Mouse (Mus musculus) heart, embryonic 11.5 days (tissue): ENCODE measurements around the gene Frs2. TPM values are rescaled to one million over a fixed set of nuclear protein-coding genes. Genes with fewer than 3 reads are reported as not detected.
"Not testable (repeated sequence)": the region's sequence is repeated elsewhere in the genome, so short reads cannot be mapped to it uniquely, and the experiment has no call there.

Source experiments
- ATAC-seq: fragments of 200-750 bp; cut with Nextera tagmentation; replicated peaks from 2 replicates; pipeline ENCODE4 v1.8.0; 2017; ENCODE audit warnings: moderate library complexity; ENCODE audit not compliant: insufficient number of reproducible peaks, low FRiP score, low TSS enrichment
- H3K27ac ChIP-seq: fragments of 300-500 bp; sonication (generic); 2 replicates; pipeline ENCODE4 v1.5.1; 2014; ENCODE audit warnings: mild to moderate bottlenecking, low read depth, low read length
- H3K27me3 ChIP-seq: fragments of 300-500 bp; sonication (generic); 2 replicates; pipeline ENCODE4 v1.6.1; 2014; ENCODE audit warnings: mild to moderate bottlenecking, low read length, mixed read lengths; ENCODE audit not compliant: control insufficient read depth, insufficient read depth
- H3K36me3 ChIP-seq: fragments of 300-500 bp; sonication (generic); 2 replicates; pipeline ENCODE4 v1.6.1; 2014; ENCODE audit warnings: mild to moderate bottlenecking, low read length, moderate library complexity, mixed read lengths; ENCODE audit not compliant: control insufficient read depth, insufficient read depth
- H3K4me1 ChIP-seq: fragments of 300-500 bp; sonication (generic); 2 replicates; pipeline ENCODE4 v1.6.1; 2014; ENCODE audit warnings: low read length; ENCODE audit not compliant: control insufficient read depth, insufficient read depth
- H3K4me2 ChIP-seq: fragments of 300-500 bp; sonication (generic); 2 replicates; pipeline ENCODE4 v1.6.1; 2014; ENCODE audit warnings: mild to moderate bottlenecking, moderate library complexity
- H3K4me3 ChIP-seq: fragments of 300-500 bp; sonication (generic); 2 replicates; pipeline ENCODE4 v1.5.1; 2014; ENCODE audit warnings: low read depth, low read length
- H3K9ac ChIP-seq: fragments of 300-500 bp; sonication (generic); 2 replicates; pipeline ENCODE4 v1.6.1; 2014; ENCODE audit warnings: mild to moderate bottlenecking, low read depth, low read length, moderate library complexity
- H3K9me3 ChIP-seq: fragments of 300-500 bp; sonication (generic); replicated peaks from 2 replicates; pipeline ENCODE4 v1.6.1; 2016; ENCODE audit warnings: low read length; ENCODE audit not compliant: control insufficient read depth
- whole genome bisulfite sequencing: fragments of 180-500 bp; shearing (Covaris S2); extraction: QIAGEN DNeasy Blood & Tissue Kit; methylation state at CpG from one replicate; pipeline ENCODE4 v1.1.7; 2014; ENCODE audit not compliant: insufficient replicate concordance; 5-methylcytosine and 5-hydroxymethylcytosine counted together
- polyA plus RNA-seq: library from polyadenylated mRNA; unstranded; fragments of >200 nt; fragmentation: Nextera tagmentation; extraction: Ambion mirVana; gene quantifications from 2 replicates; pipeline ENCODE4 v1.2.1, GENCODE M21; 2014

Frs2 gene
- polyA plus RNA-seq, 1 experiment from 2014 or later = 30.4 TPM

- H3K9ac ChIP-seq = no peak overlapping the region
- WGBS = 87% methylated on average over 4 of the region's 4 CpGs
Observed at GRCm38 (mm10) chr10:117144071-117144470, 4.3 kb downstream of the Frs2 start.

GRCm38 (mm10) chr10:117143311-117143710 is 5.0 kb downstream of the Frs2 start:
- H3K9me3 ChIP-seq = no peaks in the 10 kb centered on the region
- H3K4me1 ChIP-seq = peaks cover 35% of the 10 kb centered on the region

More at GRCm38 (mm10) chr10:117144071-117144470, 4.3 kb downstream of the Frs2 start:
- no peaks in the 10 kb centered on the region for H3K36me3 ChIP-seq
- peaks cover 37% of the 10 kb centered on the region for H3K4me1 ChIP-seq
- H3K4me3 ChIP-seq = no peak overlapping the region
- no peak for ATAC-seq
- no peaks in the 10 kb centered on the region for H3K9me3 ChIP-seq
- no peak overlapping the region for H3K27ac ChIP-seq
- no peaks in the 10 kb centered on the region for H3K27me3 ChIP-seq
- 0 out of 2 replicates have a peak overlapping the region, but pooled peaks have one; percentile 16 for H3K4me2 ChIP-seq

GRCm38 (mm10) chr10:117141939-117142552 is 6.3 kb downstream of the Frs2 start:
- 71% methylated on average over 7 of the region's 7 CpGs for WGBS
- ATAC-seq = no peak
- Histone ChIP-seq H3K27me3 (no peaks in the 10 kb centered on the region), H3K4me2 (no peak overlapping the region), H3K4me3 (no peak overlapping the region), H3K36me3 (no peaks in the 10 kb centered on the region), H3K27ac (no peak overlapping the region), H3K9me3 (no peaks in the 10 kb centered on the region), H3K4me1 (peaks cover 35% of the 10 kb centered on the region), H3K9ac (no peak overlapping the region)

More at GRCm38 (mm10) chr10:117143311-117143710, 5.0 kb downstream of the Frs2 start:
- ATAC-seq = no peak
- no peak overlapping the region for H3K4me2 ChIP-seq
- 89% methylated on average over 2 of the region's 2 CpGs for WGBS
- no peak overlapping the region for H3K27ac ChIP-seq
- H3K4me3 ChIP-seq = no peak overlapping the region
- no peaks in the 10 kb centered on the region for H3K36me3 ChIP-seq
- no peaks in the 10 kb centered on the region for H3K27me3 ChIP-seq
- no peak overlapping the region for H3K9ac ChIP-seq

- H3K27ac ChIP-seq, H3K27me3 ChIP-seq, H3K4me2 ChIP-seq, H3K9ac ChIP-seq, ATAC-seq, H3K36me3 ChIP-seq, H3K4me3 ChIP-seq, H3K9me3 ChIP-seq: not testable (repeated sequence)
- H3K4me1 ChIP-seq = peaks cover 14% of the 10 kb centered on the region
- 89% methylated on average over 5 of the region's 5 CpGs for WGBS
Observed at GRCm38 (mm10) chr10:117131506-117131905, 16.8 kb downstream of the Frs2 start.

- peaks cover 21% of the 10 kb centered on the region for H3K4me1 ChIP-seq
- no peak for ATAC-seq
- 91% methylated on average over 6 of the region's 6 CpGs for WGBS
- H3K27ac ChIP-seq = no peak overlapping the region
- no peak overlapping the region for H3K4me2 ChIP-seq
- peaks cover 2% of the 10 kb centered on the region; the same call in 1 of the 2 replicates for H3K36me3 ChIP-seq
- no peak overlapping the region for H3K9ac ChIP-seq
- no peaks in the 10 kb centered on the region for H3K27me3 ChIP-seq
- H3K9me3 ChIP-seq = no peaks in the 10 kb centered on the region
- no peak overlapping the region for H3K4me3 ChIP-seq
Observed at GRCm38 (mm10) chr10:117130037-117130436, 18.3 kb downstream of the Frs2 start.

GRCm38 (mm10) chr10:117128693-117129092 is 19.6 kb downstream of the Frs2 start:
- no peaks in the 10 kb centered on the region for H3K27me3 ChIP-seq
- H3K4me2 ChIP-seq = no peak overlapping the region
- no peak overlapping the region for H3K27ac ChIP-seq
- ATAC-seq = no peak
- no peak overlapping the region for H3K4me3 ChIP-seq
- WGBS = 88% methylated on average over 2 of the region's 2 CpGs
- no peaks in the 10 kb centered on the region for H3K9me3 ChIP-seq
- H3K36me3 ChIP-seq = peaks cover 2% of the 10 kb centered on the region; the same call in 1 of the 2 replicates
- H3K4me1 ChIP-seq = peaks cover 21% of the 10 kb centered on the region
- no peak overlapping the region for H3K9ac ChIP-seq

GRCm38 (mm10) chr10:117127480-117127879 is 20.9 kb downstream of the Frs2 start:
- H3K4me1 ChIP-seq = peaks cover 21% of the 10 kb centered on the region
- no peak overlapping the region for H3K27ac ChIP-seq
- no peaks in the 10 kb centered on the region for H3K9me3 ChIP-seq
- 52% methylated on average over 2 of the region's 2 CpGs for WGBS
- H3K9ac ChIP-seq = no peak overlapping the region
- H3K36me3 ChIP-seq = peaks cover 2% of the 10 kb centered on the region; the same call in 1 of the 2 replicates
- H3K27me3 ChIP-seq = no peaks in the 10 kb centered on the region
- H3K4me3 ChIP-seq = no peak overlapping the region
- ATAC-seq = no peak
- H3K4me2 ChIP-seq = no peak overlapping the region

GRCm38 (mm10) chr10:117126719-117127118 is 21.6 kb downstream of the Frs2 start:
- peaks cover 21% of the 10 kb centered on the region for H3K4me1 ChIP-seq
- H3K9me3 ChIP-seq = no peaks in the 10 kb centered on the region
- H3K27me3 ChIP-seq = no peaks in the 10 kb centered on the region
- peaks cover 2% of the 10 kb centered on the region; the same call in 1 of the 2 replicates for H3K36me3 ChIP-seq
- no peak overlapping the region for H3K4me3 ChIP-seq
- H3K27ac ChIP-seq = peak overlapping the region; percentile 68; the same call in 1 of the 2 replicates
- no peak overlapping the region for H3K9ac ChIP-seq
- no peak for ATAC-seq
- WGBS = 89% methylated on average over 1 of the region's 1 CpGs
- H3K4me2 ChIP-seq = no peak overlapping the region; the same call in 1 of the 2 replicates

- ATAC-seq = no peak
- Histone ChIP-seq H3K9me3 (no peaks in the 10 kb centered on the region), H3K27ac (peak overlapping the region; percentile 68), H3K4me1 (peaks cover 21% of the 10 kb centered on the region), H3K9ac (no peak overlapping the region), H3K27me3 (no peaks in the 10 kb centered on the region), H3K4me3 (no peak overlapping the region), H3K4me2 (no peak overlapping the region), H3K36me3 (peaks cover 2% of the 10 kb centered on the region; the same call in 1 of the 2 replicates)
- WGBS = 79% methylated on average over 4 of the region's 4 CpGs
Observed at GRCm38 (mm10) chr10:117126233-117126632, 22.1 kb downstream of the Frs2 start.
